Mouse (Mus musculus): ENCODE data around the gene Atp5h. TPM values are rescaled to one million over a fixed set of nuclear protein-coding genes. Genes with fewer than 3 reads are reported as not detected.

Gene Atp5h
- polyA plus RNA-seq, 1 experiment: 393 TPM

GRCm38 (mm10) chr11:115382891-115383290, 36.9 kb downstream of the Atp5h start:
- no peak for TF ChIP-seq POLR2A (IDR thresholded peaks at IDR 0.05; ENCODE audit: borderline replicate concordance, low read depth, low read length)
- H3K27ac ChIP-seq (ENCODE audit: insufficient read depth, low read depth, low read length): no peak overlapping the region
- H3K4me3 ChIP-seq (ENCODE audit: insufficient read depth, low read length): no peak overlapping the region
- peaks cover 2% of the 10 kb centered on the region; the same call in 1 of the 2 replicates for H3K4me1 ChIP-seq (ENCODE audit: control insufficient read depth, insufficient read depth, low read length)

- TF ChIP-seq POLR2A (IDR thresholded peaks at IDR 0.05; ENCODE audit: borderline replicate concordance, low read depth, low read length) (no peak), CTCF (IDR thresholded peaks at IDR 0.05; ENCODE audit: low read depth, low read length) (no peak)
- Histone ChIP-seq H3K4me1 (ENCODE audit: control insufficient read depth, insufficient read depth, low read length) (peaks cover 2% of the 10 kb centered on the region; the same call in 1 of the 2 replicates), H3K27ac (ENCODE audit: insufficient read depth, low read depth, low read length) (no peak within 1 kb of the TSS), H3K4me3 (ENCODE audit: insufficient read depth, low read length) (peak within 1 kb of the TSS; percentile 49)
Measured at GRCm38 (mm10) chr11:115381743-115382539, 37.8 kb downstream of the Atp5h start, which contains the start of gene Cdr2l. Gene Cdr2l (plus strand): TSS chr11:115381916.

GRCm38 (mm10) chr11:115381276-115381675, 38.5 kb downstream of the Atp5h start:
- peaks cover 2% of the 10 kb centered on the region; the same call in 1 of the 2 replicates for H3K4me1 ChIP-seq (ENCODE audit: control insufficient read depth, insufficient read depth, low read length)
- no peak overlapping the region for H3K4me3 ChIP-seq (ENCODE audit: insufficient read depth, low read length)
- no peak overlapping the region for H3K27ac ChIP-seq (ENCODE audit: insufficient read depth, low read depth, low read length)
- TF ChIP-seq POLR2A (IDR thresholded peaks at IDR 0.05; ENCODE audit: borderline replicate concordance, low read depth, low read length) (no peak), CTCF (IDR thresholded peaks at IDR 0.05; ENCODE audit: low read depth, low read length) (no peak)

- TF ChIP-seq POLR2A (IDR thresholded peaks at IDR 0.05; ENCODE audit: borderline replicate concordance, low read depth, low read length) (no peak), CTCF (IDR thresholded peaks at IDR 0.05; ENCODE audit: low read depth, low read length) (no peak)
- H3K4me1 ChIP-seq (ENCODE audit: control insufficient read depth, insufficient read depth, low read length): peaks cover 5% of the 10 kb centered on the region
- H3K27ac ChIP-seq (ENCODE audit: insufficient read depth, low read depth, low read length): no peak overlapping the region
- no peak overlapping the region for H3K4me3 ChIP-seq (ENCODE audit: insufficient read depth, low read length)
Measured at GRCm38 (mm10) chr11:115377854-115378253, 41.9 kb downstream of the Atp5h start.

GRCm38 (mm10) chr11:115377254-115377653, 42.5 kb downstream of the Atp5h start:
- Histone ChIP-seq H3K4me3 (ENCODE audit: insufficient read depth, low read length) (no peak overlapping the region), H3K27ac (ENCODE audit: insufficient read depth, low read depth, low read length) (no peak overlapping the region), H3K4me1 (ENCODE audit: control insufficient read depth, insufficient read depth, low read length) (peaks cover 4% of the 10 kb centered on the region)
- TF ChIP-seq CTCF (IDR thresholded peaks at IDR 0.05; ENCODE audit: low read depth, low read length): no peak
- TF ChIP-seq POLR2A (IDR thresholded peaks at IDR 0.05; ENCODE audit: borderline replicate concordance, low read depth, low read length): no peak

- H3K4me3 ChIP-seq (ENCODE audit: insufficient read depth, low read length): no peak overlapping the region
- TF ChIP-seq CTCF (IDR thresholded peaks at IDR 0.05; ENCODE audit: low read depth, low read length) (no peak), POLR2A (IDR thresholded peaks at IDR 0.05; ENCODE audit: borderline replicate concordance, low read depth, low read length) (no peak)
- peaks cover 3% of the 10 kb centered on the region for H3K4me1 ChIP-seq (ENCODE audit: control insufficient read depth, insufficient read depth, low read length)
- no peak overlapping the region for H3K27ac ChIP-seq (ENCODE audit: insufficient read depth, low read depth, low read length)
Measured at GRCm38 (mm10) chr11:115376722-115377121, 43.0 kb downstream of the Atp5h start.

- H3K27ac ChIP-seq (ENCODE audit: insufficient read depth, low read depth, low read length): no peak overlapping the region
- no peak overlapping the region for H3K4me3 ChIP-seq (ENCODE audit: insufficient read depth, low read length)
- TF ChIP-seq POLR2A (IDR thresholded peaks at IDR 0.05; ENCODE audit: borderline replicate concordance, low read depth, low read length) (no peak), CTCF (IDR thresholded peaks at IDR 0.05; ENCODE audit: low read depth, low read length) (no peak)
- H3K4me1 ChIP-seq (ENCODE audit: control insufficient read depth, insufficient read depth, low read length): peaks cover 3% of the 10 kb centered on the region
Measured at GRCm38 (mm10) chr11:115374695-115375425, 44.9 kb downstream of the Atp5h start.

- H3K4me1 ChIP-seq (ENCODE audit: control insufficient read depth, insufficient read depth, low read length): peaks cover 3% of the 10 kb centered on the region
- TF ChIP-seq CTCF (IDR thresholded peaks at IDR 0.05; ENCODE audit: low read depth, low read length) (no peak), POLR2A (IDR thresholded peaks at IDR 0.05; ENCODE audit: borderline replicate concordance, low read depth, low read length) (no peak)
- H3K27ac ChIP-seq (ENCODE audit: insufficient read depth, low read depth, low read length): no peak overlapping the region
- H3K4me3 ChIP-seq (ENCODE audit: insufficient read depth, low read length): peak overlapping the region; percentile 11
Measured at GRCm38 (mm10) chr11:115373805-115374694, 45.7 kb downstream of the Atp5h start.

- no peak for TF ChIP-seq CTCF (IDR thresholded peaks at IDR 0.05; ENCODE audit: low read depth, low read length)
- no peak for TF ChIP-seq POLR2A (IDR thresholded peaks at IDR 0.05; ENCODE audit: borderline replicate concordance, low read depth, low read length)
- Histone ChIP-seq H3K4me1 (ENCODE audit: control insufficient read depth, insufficient read depth, low read length) (peaks cover 4% of the 10 kb centered on the region), H3K27ac (ENCODE audit: insufficient read depth, low read depth, low read length) (no peak overlapping the region), H3K4me3 (ENCODE audit: insufficient read depth, low read length) (no peak overlapping the region)
Measured at GRCm38 (mm10) chr11:115372737-115373136, 47.0 kb downstream of the Atp5h start.
